Mouse (Mus musculus) megakaryocyte, embryonic 14.5 days (primary cell): ENCODE measurements around the gene Ankrd13b.

ENCODE experiments used
- FLI1 ChIP-seq: IDR thresholded peaks from 2 replicates; pipeline ENCODE4 v1.6.1; 2012; ENCODE audit warnings: low read length, inconsistent platforms, mixed read lengths
- GATA1 ChIP-seq: IDR thresholded peaks from 3 replicates; pipeline ENCODE4 v1.6.1; 2012; ENCODE audit warnings: mixed read lengths, low read length, inconsistent platforms, borderline replicate concordance

DNA sequence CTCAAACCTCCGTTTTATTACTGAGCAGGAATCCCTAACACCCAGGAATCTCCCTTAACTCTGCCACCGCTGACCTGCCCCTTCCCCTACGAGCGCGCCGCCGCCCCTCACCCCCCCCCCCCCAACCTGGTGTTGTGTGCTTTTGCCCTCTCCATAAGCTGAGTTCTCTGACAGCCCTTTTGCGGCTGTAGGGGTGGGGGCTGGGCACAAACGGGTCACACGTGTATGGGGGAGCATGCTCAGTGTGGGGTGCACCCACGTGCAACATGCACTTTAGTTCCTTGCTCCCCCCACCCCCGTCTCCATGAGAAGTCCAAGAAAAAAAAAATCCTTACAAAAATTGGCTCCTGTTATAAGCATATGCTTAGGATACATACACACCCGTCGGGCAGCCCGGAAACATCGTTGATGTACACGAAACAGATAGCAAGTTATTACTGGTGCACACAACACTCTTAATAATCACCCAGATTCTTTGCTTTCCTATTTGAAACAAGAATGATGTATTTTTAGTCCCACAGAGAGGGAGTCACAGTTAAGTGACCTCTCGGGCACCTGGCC is 2.9 kb upstream of the Ankrd13b start:
- TF ChIP-seq GATA1 (no peak), FLI1 (no peak)
